Mouse (Mus musculus) heart, postnatal 36 days (tissue): ENCODE measurements around the gene Rps6kl1. TPM values are rescaled to one million over a fixed set of nuclear protein-coding genes. Genes with fewer than 3 reads are reported as not detected.
"Not testable (repeated sequence)": the region's sequence is repeated elsewhere in the genome, so short reads cannot be mapped to it uniquely, and the experiment has no call there.

Source experiments
- DNase-seq, 2 experiments: peaks; one replicate each; pipeline ENCODE4 v3.0.0; 2021 to 2022
- intact Hi-C: fragments of 180-260 bp; cut with DNase I; formaldehyde crosslinking; loops from one replicate; pipeline ENCODE4 v1.15.1; 2025
- total RNA-seq, 2 experiments: library from RNA; stranded (reverse); gene quantifications; 2 replicates each; pipeline ENCODE4 v1.2.3; 2021

Gene Rps6kl1
- total RNA-seq, 2 experiments from 2014 or later, result 3.6 to 3.9 TPM

DNA sequence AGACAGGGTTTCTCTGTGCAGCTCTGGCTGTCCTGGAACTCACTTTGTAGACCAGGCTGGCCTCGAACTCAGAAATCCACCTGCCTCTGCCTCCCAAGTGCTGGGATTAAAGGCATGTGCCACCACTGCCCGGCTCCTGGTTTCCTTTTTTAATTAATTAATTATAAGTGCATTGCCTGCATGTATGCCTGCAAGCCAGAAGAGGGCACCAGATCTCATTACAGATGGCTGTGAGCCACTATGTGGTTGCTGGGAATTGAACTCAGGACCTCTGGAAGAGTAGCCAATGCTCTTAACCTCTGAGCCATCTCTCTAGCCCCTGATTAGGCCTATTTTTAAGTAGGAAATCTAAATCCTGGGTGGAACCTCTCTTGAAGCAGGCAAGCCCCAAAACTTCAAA lies 6.8 kb downstream of the Rps6kl1 start:
- intact Hi-C loops, result loop anchor here (5.0 to 10.0 kb wide), 2 partner anchors 52 to 351 kb away; no protein-coding TSS in a partner anchor
- DNase-seq, result not testable (repeated sequence)

DNA sequence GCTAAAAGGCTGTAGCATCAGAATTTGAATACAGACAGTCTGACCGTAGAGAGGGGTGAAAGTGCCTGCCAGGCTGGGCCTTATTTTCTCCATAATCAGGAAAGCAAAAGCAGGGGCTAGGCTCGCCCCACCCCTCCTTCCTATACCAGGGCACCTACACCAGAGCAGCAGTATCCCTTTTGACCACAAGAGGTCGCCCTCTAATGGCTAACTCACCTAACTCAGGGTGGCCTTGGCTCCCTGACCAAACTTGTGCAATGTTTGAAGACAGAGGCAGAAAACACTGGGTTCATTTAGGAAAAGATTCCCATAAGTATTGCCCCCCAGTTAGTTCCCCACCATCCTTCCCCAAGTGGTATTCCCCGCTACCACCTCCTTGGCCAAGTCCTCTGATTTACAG lies 8.3 kb downstream of the Rps6kl1 start:
- intact Hi-C loops, result loop anchor here (1.0 to 10.0 kb wide), 3 partner anchors 51 to 352 kb away; no protein-coding TSS in a partner anchor
- DNase-seq, result peak; percentile 90 to 93

DNA sequence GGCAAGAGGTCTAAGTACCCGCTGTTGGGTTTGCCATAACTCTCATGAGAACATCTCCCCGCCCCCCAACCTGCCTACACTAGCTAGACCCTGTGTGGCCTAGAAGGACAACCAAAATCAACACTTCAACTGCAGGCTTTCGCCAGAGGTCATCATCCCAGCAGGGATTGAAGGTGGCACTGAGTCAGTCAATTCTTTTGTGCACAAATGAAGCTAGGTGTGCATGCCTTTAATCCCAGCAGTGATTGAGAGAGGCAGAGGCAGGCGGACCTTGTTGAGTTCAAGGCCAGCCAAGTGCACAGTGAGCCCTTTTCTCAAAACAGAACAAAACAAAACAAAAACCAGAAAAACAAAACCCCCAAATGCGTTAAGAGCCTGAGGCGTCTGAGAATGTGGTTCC lies 10.0 kb downstream of the Rps6kl1 start:
- intact Hi-C loops, result loop anchor here (5.0 to 10.0 kb wide), 2 partner anchors 49 to 354 kb away; no protein-coding TSS in a partner anchor
- DNase-seq, result no peak

DNA sequence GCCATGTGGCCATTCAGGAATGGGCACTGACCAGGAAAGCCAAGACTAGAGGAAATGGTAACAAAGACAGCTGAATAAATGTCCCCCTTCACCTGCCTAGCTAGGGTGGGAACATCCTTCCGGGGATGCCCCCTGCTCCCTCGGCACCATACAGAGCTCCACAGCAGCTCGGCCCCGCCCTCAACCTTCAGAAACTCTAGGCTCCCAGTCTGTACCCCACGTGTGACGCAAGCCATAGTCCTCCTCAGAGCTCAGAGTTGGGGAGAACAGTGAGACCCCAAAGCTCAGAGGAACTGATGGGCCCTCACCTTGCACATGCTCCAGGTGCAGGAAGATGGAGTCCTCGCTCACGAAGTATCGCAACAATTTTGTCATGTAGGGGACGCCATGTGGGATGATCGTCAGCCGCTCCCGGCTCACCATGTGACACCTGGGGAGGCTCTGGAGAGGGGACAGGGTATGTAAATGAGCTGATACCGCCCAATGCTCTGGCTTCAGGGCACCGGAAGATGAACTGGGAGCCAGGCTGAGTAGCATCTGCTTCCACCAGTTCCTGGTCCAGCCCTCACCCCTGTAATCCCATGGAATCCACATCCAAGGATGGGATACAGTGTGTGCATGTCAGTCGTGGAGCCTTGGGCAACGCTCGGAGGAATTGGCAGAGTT lies 10.9 kb downstream of the Rps6kl1 start:
- DNase-seq, result no peak
- intact Hi-C loops, result loop anchor here (5.0 to 10.0 kb wide), 2 partner anchors 48 to 355 kb away; no protein-coding TSS in a partner anchor

DNA sequence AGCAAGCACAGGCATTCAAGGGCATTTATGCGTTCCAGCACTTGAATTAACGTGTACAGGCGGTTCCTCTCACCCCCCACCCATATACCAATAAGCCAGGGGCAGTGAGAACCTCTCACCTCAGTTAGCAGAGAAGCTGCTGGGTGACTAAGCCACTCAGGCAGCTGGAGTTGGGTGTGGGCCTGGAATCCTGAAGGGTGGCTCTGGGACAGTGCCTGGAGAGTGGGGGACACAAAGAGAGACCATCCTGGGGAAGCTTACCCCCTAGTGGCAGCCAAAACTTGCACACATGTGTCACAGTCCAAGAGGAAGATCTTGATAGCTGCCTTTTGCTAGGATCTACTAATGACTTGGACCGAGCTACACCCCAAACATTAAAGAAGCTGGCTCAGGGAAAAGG lies 14.4 kb downstream of the Rps6kl1 start:
- intact Hi-C loops, result no loop called here
- no peak for DNase-seq

DNA sequence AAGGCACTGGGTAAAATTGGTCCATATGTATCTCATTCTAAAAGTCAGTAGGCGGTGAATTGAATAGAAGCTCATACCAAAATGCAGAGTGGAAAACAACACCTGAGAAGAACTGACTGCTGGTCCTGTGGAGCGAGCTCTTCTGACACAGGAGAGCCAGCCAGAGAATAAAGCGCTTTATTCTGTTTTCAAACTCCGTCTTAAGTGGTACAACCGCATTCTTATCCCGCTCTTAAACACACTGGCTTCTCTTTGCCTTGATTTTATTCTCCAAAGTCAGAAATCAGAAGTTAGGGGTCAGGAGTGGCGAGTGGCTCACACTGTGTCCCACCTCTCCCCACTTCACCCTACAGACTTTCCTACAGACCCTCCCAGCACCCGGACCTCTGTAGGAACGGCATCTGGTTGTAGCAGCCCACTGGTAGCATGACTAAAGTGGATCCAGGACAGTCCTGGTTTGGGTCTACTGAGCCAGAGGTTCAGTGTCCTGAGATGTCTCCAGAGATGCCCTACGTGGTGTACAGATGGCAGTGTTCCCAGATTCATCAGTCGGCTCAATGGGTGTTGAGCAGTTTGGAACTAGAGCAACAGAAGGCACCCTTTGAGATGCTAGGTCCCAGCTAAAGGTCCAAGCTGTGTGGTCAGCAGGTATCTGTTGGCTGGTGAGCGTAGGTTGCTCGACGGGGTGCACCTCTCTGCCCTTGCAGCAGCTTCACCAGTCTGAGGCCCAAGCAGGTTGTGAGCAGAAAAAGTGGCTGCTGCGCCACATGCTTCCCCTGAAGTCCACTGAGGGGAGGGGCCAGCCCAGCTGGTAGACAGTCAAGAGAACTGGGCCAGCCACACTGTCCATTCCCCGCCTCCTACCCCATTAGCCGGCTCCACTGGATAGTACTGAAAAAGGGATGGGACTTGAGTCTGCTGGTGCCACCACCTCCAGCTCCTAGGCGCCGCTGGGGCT lies 15.3 kb downstream of the Rps6kl1 start:
- intact Hi-C loops, result no loop called here
- no peak for DNase-seq

DNA sequence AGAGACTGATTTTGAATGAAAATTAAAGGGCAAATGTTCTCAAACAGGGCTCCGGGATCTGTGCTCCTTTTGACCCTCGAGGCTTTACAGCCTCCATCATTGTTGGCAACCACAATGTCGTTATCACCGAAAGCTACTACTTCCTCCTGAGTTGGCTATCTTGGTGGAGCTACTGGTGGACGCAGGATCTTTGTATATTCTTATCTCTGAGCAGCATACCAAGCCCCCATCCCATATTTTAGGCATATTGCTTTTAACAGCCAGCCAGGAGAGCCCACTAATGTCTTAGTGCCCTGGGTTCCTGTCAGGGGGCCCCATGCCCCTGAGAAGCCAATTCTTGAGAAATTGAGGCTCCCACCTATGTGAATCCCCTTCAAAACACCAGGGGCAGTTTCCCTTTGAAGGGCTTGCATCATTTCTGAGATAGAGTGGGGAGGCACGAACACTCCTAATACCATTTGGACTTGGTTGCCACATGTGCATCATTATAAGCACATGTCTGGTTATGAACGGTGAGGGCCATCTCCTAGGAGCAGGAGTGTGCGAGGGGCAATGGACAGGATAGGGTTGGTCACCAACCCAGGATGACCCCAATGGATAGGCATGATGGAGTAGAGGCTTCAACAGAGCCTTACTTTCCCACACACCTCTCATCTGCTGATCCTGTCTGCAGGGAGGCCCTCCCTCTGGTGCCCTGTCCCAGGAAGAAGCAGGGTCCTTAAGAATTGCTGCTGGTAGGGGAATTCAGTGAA lies 16.8 kb downstream of the Rps6kl1 start:
- intact Hi-C loops, result no loop called here
- no peak for DNase-seq

DNA sequence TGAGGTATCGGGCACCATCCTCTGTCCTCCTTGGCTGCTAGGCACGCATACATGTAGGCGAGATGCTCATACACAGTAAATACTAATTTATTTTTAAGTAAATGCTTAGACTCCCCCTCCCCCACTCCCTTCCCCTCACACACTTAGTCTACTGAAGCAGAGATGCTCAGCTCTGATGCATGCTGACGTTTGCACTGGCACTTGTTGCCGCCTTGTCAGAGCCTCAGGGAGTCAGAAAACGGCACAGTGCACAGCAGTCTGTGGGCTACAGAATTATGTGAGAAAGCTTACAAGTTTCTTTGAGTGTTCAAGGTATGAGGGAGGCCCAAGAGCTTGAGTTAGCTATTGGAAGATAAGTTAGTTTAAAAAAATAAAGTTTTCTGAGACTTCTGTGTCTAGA lies 19.7 kb downstream of the Rps6kl1 start:
- intact Hi-C loops, result no loop called here
- DNase-seq, result no peak

DNA sequence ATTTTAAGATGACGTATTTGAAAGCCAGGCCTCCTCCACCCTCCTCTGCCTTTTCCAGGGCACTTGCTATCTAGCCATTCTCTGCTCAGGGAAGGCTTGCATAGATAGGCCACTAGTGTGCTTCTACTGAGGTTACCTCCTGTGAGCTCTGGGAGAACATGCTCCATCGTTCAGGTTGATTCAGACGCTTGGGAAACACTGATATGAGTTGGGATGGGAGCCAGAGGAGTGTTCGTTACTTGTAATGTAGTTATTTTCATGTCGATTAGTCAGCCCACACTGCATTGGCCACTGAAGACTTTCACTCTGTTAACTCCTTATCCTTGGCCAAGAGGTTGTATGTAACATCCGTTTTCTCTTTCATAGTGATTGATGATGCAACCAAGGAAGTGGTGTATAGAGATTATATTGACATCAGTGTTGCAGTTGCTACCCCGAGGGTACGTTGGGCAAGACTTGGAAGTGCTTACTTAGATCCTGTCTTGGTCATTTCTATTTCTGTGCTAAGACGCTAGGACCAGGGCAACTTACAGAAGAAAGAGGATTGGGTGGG lies 21.6 kb downstream of the Rps6kl1 start:
- intact Hi-C loops, result no loop called here

DNA sequence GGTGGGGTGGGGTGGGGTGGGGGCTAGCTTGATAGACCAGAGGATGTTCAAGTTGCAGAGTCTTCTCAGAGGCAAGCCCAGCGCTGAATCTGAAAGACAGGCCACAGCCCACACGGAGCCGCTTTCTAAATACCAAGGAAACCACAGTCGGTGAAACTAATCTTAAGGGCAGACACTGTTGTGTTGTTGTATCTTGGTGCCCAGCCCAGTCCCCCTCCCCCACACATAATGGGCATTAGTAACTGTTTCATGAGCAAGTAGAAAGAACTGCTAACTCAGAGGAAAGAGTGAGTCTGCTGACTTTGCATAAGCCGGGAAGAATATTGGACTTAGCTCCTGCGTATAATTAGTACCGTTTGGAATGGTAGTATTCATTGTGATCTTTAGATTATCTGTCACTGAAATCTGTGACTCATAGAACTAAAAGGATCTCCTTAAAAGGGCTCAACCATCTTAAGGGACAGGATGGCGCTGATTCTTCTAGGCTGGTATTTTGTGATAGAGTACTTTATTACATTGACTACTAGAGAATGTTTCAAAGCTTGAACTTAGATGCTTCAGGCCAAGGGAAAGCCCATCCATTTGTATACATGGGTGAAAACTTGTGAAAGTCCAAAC lies 24.0 kb downstream of the Rps6kl1 start:
- intact Hi-C loops, result no loop called here

More for the DNA sequence above, 21.6 kb downstream of the Rps6kl1 start:
- DNase-seq, result no peak

DNA sequence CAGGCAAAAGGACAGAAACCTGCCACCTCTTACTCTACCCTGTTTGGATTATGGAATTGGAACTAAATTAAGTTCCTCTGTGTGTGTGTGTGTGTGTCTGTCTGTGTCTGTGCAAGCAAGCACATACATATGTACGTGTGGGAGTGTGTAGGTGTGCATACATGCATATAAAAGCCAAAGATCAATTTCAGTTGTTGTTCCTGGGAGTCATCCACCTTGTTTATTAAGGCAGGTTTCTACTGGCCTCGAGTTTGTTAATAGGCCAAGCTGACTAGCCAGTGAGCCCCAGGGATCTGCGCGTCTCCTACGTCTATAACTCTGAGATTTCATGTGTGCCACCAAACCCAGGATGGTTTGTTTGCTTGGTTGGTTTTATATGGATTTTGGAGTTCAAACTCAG lies 26.3 kb downstream of the Rps6kl1 start:
- intact Hi-C loops, result no loop called here
- DNase-seq, result no peak

More for the DNA sequence above, 24.0 kb downstream of the Rps6kl1 start:
- DNase-seq, result no peak

DNA sequence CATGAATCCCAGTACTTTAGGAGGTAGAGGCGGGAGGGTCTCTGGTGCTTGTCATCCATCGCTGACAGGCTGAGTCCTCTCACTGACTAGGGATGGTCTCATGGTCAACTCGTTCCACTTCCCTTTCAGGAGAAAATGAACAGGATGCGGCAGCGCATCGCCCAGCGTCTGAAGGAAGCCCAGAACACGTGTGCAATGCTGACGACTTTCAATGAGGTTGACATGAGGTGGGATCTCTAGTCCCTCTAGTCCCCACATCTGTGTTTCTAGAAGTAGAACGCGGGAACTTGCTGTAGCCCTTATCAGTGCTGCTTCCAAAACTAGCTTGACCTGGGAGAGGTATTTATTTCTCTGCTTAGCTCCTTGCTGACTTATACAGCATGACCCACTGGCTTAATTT lies 27.4 kb downstream of the Rps6kl1 start:
- intact Hi-C loops, result no loop called here
- no peak for DNase-seq

DNA sequence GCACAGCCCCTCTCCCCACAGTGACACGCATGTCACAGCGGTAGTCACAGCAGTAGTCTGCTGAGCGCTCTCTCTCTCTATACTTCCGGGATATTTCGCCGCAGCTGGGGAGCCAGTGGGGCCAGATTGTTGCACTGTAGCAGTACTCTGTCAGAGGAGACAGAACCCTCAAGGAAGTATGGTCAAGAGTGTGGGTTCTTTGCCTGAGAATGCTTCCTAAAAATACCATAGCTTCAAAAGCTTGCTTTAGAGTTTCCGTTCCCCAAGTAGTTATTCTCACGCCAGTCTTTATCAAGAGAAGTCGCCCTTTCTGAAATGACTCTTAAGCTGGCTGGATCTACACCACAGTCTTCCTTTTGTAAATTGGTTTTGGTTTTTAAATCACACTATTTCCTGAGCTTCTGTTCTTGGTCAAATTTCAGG lies 27.9 kb downstream of the Rps6kl1 start:
- no peak for DNase-seq
- intact Hi-C loops, result no loop called here

DNA sequence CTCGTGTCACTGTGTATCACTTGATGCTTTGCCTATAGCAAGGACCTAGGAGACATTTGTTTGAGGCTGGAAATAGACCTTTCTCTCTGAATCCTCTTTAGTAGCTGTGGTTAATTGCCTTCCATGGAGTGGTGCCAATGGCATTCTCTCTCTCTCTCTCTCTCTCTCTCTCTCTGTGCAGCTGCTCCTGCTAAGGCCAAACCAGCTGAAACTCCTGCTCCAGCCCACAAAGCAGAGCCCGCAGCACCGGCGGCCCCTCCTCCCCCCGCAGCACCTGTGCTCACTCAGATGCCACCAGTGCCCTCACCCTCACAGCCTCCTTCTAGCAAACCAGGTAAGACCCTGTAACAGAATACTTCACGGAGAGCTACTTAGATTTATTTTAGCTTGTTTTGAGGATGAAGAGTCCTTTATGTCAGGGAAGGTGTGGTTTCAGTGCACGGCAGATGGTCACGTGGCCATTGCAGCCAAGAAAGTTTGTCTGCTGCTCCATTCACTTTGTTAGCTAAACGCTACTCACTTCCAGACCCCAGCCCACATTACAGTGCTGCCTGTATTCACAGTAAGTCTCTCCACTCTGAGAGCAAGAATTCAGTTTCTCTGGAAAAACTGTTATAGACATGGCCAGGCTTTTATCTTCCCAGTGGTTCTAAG lies 29.1 kb downstream of the Rps6kl1 start:
- no peak for DNase-seq
- intact Hi-C loops, result no loop called here

DNA sequence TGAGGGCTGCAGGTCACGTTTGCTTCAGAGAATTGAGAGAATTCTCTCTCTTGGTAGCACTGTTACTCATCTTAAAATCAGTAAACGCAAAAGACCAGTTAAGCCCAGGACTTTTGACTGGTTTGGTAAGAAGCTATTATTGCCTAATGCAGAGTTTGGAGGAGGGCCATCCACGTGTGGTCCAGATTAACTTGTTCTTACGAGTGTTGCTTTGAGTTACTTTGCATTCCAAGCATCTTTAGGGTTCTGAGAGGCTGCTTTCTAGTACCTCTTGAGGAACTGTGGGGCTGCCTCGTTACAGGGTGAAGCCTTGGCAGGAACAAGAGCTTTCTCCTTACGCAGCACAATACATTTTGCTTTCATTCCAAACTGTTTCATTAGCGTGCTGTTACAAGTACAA lies 35.4 kb downstream of the Rps6kl1 start:
- DNase-seq, result no peak
- intact Hi-C loops, result no loop called here

DNA sequence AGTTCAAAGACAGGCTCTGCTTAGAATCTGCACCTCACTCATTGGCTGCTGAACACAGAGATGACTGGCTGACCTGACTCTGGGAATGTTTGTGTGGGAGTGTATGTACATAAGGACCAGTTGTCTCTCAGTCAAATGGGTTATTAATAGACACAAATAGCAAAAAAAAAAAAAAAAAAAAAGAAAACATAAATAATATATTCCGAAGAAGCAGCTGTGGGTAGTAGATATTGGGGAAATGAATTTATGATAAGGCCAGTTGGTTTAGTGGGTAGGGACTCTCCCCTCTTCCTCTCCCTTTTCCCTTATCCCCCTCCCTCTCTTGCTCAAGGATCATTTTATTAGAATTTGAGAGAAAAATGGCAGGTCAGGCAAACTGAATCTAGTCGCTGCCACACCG lies 37.1 kb downstream of the Rps6kl1 start:
- intact Hi-C loops, result loop anchor here (5.0 kb wide), 1 partner anchor 117 kb away; the partner anchor contains the start of gene Ylpm1
- DNase-seq, result no peak

DNA sequence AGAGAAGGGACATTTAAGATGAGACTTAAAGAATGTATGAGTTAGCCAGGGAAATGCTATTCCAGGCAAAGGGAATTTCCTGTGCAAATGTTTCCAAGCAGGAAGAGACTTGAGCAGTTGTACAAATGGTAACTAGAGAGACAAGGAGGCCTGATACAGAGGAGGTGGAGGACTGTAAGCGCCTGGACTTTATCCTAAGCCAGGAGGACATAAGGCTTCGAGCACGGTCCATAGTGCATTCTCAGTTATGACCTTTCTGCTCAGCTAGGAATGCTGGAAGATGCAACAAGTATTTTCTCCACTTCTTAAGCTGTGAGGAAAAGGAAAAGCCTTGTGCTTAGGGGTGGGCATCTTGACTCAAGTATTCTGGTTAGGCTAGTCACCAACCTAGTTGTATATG lies 37.7 kb downstream of the Rps6kl1 start:
- DNase-seq, result no peak

DNA sequence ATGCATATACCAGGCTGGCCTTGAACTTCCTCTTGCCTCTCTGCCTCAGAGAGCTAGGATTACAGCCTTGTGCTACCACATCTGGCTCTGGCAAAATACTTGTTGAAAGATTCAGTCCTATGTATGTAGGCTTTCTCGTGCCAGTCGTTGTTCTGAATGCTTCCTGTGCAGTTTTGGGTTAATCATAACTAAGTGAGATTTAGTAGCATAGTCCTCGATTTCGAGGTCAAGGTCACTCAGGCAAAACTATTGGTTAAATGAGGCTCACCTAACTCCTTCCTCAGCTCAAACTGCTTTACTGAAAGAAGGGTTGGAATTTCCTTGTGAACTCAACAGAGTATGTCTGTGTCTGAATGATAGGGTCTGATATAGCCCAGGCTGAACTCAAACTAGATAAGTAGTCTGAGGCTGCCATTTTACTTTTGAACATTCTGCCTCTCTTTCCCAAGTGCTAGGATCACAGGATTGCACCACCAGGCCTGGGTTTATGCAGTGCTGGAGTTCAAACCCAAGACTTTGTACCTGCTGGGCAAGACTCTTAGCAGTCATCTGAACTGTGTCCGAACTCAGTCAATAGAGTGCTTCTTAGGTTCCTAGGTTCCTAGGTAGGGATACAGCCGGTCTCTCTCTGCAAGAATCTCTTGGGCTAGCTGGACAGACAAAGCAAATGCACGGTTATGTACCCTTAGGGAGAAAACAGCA lies 38.4 kb downstream of the Rps6kl1 start:
- intact Hi-C loops, result loop anchor here (5.0 kb wide), 1 partner anchor 115 kb away; the partner anchor contains the start of gene Ylpm1
- DNase-seq, result no peak

More for the DNA sequence above, 37.7 kb downstream of the Rps6kl1 start:
- intact Hi-C loops, result loop anchor here (5.0 kb wide), 1 partner anchor 116 kb away; the partner anchor contains the start of gene Ylpm1
